Mouse (Mus musculus) T-helper 1 cell (primary cell): ENCODE results near the gene Rbms3.

Experiments used
- in situ Hi-C: fragments of 300-600 bp; cut with MboI, MseI; formaldehyde crosslinking; loops from one replicate; pipeline ENCODE4 v1.15.1; 2025; ENCODE audit warnings: high pct_unique_total_duplicates

The Rbms3 gene

GRCm38 (mm10) chr9:116533381-116533780 lies 1096.3 kb downstream of the Rbms3 start:
- in situ Hi-C loops: no loop called here

GRCm38 (mm10) chr9:116531121-116531520 lies 1098.6 kb downstream of the Rbms3 start:
- in situ Hi-C loops: no loop called here

GRCm38 (mm10) chr9:116524386-116524785 lies 1105.3 kb downstream of the Rbms3 start:
- in situ Hi-C loops: no loop called here
